Mouse (Mus musculus): ENCODE measurements around the gene Muc5ac.

Muc5ac gene

DNA sequence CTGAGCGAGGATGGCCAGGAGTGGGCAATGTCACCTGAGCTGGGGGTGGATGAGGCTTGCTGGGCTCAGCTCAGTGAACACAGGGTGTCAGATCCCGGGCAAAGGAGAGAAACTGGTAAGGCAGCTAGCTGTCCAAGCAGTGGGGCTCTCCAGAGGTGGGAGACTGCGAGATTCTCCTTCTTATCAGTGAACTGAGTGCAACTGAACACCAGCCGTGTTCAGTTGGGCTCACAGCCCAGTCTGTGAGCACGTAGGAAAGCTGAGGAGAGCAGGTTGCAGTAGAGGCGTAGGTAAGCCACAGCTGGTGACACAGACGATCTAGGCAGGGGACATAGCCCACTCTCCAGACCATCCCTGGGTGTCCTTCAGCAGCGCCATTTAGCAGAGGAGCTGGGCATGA, 47.7 kb downstream of the Muc5ac start:
- no peak for DNase-seq

DNA sequence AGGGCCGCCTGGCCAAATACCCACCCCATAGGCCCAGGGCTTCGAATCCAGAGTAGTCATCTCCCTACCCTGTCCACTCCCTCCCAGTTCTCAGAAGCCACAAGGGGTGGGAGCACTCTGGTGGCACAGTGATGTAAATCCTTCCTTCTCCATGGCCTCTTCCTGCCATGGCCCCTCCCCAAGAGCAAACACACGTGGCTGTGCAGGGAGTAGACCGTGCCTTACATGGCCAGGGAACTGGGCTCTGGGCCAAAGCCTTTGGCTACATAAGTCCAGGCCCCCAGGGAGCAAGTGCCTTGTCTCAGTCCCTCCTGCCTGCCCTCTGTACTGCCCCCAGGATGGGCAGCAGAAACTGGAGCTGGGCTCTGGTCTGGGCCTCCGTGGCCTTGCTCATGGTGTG, 50.0 kb downstream of the Muc5ac start, which contains the start of gene Muc5b:
Muc5b (plus strand) TSS at position 292 of the 400 bp plus-strand sequence.
- peak; percentile 20 for DNase-seq

DNA sequence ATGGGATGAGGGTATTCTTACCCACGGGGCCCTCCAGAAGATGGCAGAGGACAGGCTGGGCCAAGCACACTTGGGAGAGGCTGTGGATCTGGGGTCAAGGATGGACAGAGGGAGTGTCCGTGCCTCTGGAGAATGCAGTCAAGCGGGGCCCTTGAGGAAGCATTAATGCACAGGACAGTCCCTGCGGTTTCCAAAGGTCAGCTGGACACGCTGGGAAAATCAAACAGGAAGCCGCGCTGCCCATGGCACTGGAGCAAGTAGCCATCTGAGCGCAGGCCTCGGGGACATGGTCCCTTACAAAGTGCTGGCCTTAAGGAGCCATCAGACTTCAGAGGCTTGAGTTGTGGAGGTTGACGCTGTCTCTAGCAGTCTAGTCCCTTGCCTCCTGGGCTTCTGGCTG, 51.6 kb downstream of the Muc5ac start:
- DNase-seq = no peak

DNA sequence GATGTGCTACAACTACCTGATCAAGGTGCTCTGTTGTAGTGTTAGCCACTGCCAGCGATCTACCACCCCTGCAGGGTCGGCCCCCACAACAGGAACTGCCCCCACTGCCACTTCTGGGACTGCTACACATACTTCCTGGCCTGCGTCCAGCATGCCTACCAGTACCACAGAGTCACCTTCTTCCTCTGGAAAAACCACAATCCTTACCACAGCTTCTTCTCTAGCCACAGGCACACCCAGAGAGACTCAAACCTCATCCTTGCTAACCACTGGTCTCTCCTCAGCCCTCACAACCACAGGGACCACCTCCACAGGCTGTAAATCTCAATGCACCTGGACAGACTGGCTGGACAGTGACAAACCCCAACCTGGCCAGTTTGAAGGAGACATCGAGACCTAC, 72.3 kb downstream of the Muc5ac start:
- no peak for DNase-seq
